Mouse (Mus musculus) brain, adult 2 months (tissue): ENCODE results near the gene Uqcrc1.

Experiments used
- DNase-seq: peaks from one replicate; pipeline ENCODE4 v3.0.0; 2011; ENCODE audit warnings: low read depth, low spot score

Gene Uqcrc1

GRCm38 (mm10) chr9:108983209-108983608 is 46.8 kb downstream of the Uqcrc1 start:
- no peak for DNase-seq

GRCm38 (mm10) chr9:108985710-108986109 is 49.3 kb downstream of the Uqcrc1 start, which contains the start of gene Ucn2:
Gene Ucn2, plus strand, starts transcription at chr9:108986010.
- no peak for DNase-seq

GRCm38 (mm10) chr9:108987704-108988350 is 51.4 kb downstream of the Uqcrc1 start:
- no peak for DNase-seq

- peak; percentile 57 for DNase-seq
Measured at GRCm38 (mm10) chr9:108989802-108990461, 53.5 kb downstream of the Uqcrc1 start.

- no peak for DNase-seq
Measured at GRCm38 (mm10) chr9:108990462-108990820, 54.0 kb downstream of the Uqcrc1 start.

GRCm38 (mm10) chr9:108991428-108992084 is 55.1 kb downstream of the Uqcrc1 start, which contains the start of gene Pfkfb4:
Gene Pfkfb4, plus strand, starts transcription at chr9:108991778.
- peak; percentile 99 for DNase-seq

GRCm38 (mm10) chr9:108992085-108992469 is 55.6 kb downstream of the Uqcrc1 start:
- DNase-seq: no peak

GRCm38 (mm10) chr9:108992620-108993361 is 56.4 kb downstream of the Uqcrc1 start:
- DNase-seq: no peak

GRCm38 (mm10) chr9:108996411-108996810 is 60.0 kb downstream of the Uqcrc1 start:
- DNase-seq: no peak

- peak; percentile 33 for DNase-seq
Measured at GRCm38 (mm10) chr9:108998287-108999166, 62.1 kb downstream of the Uqcrc1 start.

- DNase-seq: peak; percentile 54
Measured at GRCm38 (mm10) chr9:108999167-108999526, 62.7 kb downstream of the Uqcrc1 start.
